Mouse (Mus musculus): ENCODE data around the gene Zfp36l1.

DNA sequence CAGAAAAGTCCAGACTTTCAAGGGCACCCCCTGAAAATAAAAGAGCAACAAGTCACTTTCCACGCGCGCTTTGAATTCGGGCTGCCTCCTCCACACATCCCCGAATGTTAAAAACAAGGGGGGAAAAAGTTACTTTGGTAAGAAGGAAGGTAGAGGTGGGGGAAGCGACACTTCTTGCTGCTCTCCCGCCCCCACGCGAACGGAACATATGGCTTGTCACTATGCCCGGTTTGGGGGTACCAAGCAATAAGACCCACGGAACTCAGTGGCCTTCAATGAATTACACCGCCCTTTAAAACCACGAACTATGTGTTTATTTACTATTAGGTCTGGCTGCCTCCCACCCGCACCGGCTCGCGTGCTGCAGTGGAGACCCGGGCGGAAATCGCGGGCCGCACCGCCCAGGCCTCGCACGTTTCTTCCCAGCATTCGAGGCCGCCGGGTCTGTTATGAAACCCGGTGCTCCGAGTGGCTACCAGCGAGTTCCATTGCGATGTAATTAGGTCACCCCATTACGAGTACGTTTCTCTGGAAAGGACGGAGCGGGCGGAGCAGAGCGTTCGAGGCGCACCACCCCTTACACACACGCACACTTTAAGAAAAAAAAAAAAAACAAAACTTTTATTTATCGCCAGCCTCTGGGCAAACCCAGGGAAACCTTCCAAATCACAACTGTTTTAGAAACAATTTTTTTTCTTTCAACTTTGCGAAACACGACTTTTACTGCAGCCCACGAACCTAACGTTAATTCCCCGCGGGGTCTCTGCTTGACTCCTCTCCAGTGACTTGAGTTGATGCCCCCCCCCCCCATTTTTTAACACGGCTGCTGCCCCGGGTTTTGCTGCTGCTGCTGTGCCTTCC lies 1.4 kb upstream of the Zfp36l1 start:
- TF ChIP-seq POLR2A (IDR thresholded peaks at IDR 0.05; ENCODE audit: low read depth, low read length), result peak; percentile 30; the same call in 1 of the 2 replicates
- TF ChIP-seq CTCF (IDR thresholded peaks at IDR 0.05; ENCODE audit: extremely low read depth, insufficient read depth, insufficient read length, insufficient replicate concordance), result no peak

Measured in spleen, adult 2 months (tissue).